Mouse (Mus musculus) cerebellum, adult (tissue): ENCODE results near the gene D5Ertd579e.
"Not testable (repeated sequence)": the region's sequence is repeated elsewhere in the genome, so short reads cannot be mapped to it uniquely, and the experiment has no call there.

ENCODE experiments used
- ATAC-seq: cut with Nextera tagmentation; 2 replicates; pipeline ENCODE4 v1.9.2; 2017; ENCODE audit warnings: mild to moderate bottlenecking, moderate library complexity, mixed read lengths; ENCODE audit not compliant: insufficient number of reproducible peaks, low FRiP score, low TSS enrichment

D5Ertd579e gene

DNA sequence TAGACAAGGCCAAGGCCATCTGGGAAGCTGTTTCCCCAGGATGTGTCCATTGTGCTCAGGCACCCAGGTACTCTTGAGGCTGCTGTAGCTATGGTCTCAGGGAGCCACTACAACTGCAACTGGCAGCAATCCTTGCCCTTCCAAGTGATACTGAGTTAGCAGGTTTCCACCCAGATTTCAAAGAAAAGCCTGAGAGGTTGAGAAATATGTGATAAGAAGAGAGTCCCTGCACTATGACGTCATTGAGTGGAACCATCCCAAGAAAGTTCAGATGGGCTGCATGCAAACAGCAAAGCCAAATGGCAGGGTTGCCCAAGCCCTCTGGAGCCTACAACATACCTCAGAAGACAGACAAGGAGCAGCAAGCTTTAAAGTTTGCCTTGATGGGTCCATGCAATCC is 4.4 kb downstream of the D5Ertd579e start:
- ATAC-seq, result no peak

DNA sequence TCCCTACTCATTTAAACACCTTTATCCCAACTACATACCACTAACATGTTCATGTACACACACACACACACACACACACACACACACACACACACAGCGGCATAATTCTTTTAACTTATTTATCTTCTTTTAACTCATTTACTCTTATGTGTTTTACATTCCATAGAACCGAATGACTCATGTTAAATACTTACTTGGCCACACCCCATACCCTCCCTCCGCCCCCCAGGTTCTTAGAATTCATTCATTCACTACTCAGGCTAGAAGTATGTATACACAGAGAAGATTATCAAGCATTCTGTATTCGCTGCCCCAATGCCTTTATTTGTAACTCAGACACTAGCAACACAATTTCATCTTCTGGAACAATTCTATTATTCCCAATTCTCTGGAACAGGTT is 10.7 kb downstream of the D5Ertd579e start:
- ATAC-seq, result no peak

DNA sequence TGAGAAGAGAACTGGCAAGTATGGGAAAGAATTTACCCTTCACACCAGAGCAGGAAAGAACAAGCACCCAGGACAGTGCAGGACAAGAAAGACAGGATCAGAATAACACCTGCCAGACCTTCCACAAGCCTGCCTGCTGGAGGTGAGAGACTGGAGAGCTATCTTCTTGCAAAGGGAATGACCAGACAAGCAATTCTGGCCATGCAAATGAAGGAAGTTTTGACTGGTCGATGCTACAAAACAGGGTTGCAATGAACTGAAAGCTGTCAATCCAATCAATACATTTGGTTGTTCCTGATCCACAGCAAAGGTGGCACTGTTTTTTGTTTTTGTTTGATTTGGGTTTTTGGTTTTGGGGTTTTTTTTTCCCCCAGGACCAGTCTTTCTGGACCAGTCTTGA is 12.2 kb downstream of the D5Ertd579e start:
- no peak for ATAC-seq

DNA sequence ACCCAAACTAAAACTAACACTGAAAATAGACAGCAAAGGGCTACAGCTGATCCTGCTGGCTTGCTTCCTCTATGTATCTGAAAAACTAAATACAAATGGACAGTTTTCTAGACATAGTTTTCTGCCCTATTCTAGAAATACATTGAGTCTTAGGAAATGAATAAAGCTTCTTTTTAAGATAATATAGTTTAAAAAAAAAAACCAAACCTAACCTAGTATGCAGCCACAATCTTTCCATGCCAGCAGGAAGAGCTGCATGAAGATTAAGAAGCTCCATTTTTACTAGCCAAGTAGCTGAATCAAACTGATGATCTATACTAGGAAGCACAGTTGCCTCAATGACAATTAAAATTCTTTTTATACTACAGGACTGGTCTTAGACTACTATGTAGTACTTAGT is 14.6 kb downstream of the D5Ertd579e start:
- no peak for ATAC-seq

DNA sequence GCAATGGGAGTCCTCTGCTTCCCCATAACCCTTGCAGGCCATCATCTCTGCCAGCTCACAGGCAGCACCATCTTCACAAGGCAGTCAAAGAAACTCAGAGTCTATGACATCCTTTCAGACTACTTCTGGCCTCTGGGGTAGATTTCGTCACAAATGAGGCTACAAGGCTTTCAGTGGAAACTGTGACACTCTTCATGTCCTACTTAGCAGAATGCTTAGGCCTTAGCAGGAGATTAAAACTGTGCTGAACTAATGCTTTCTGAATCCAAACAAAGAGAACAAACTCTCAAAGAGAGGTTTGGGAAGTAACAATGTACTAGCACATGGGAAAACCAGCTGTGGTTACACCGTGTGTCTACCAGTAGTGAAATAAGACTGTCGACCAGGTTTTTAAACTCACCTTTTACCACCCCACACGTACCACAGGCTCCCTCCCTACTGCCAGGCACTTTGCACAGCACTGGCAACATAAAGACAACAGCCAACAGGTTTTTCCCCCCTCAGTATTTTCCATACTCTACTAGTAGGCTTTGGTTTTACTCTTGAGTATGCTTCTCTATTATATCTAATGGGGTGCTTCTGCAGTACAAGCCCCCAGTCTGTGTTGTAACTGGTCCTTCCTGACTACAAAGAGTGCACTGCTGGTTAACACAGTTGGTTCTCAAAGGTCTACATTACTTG is 15.8 kb downstream of the D5Ertd579e start:
- ATAC-seq, result no peak

DNA sequence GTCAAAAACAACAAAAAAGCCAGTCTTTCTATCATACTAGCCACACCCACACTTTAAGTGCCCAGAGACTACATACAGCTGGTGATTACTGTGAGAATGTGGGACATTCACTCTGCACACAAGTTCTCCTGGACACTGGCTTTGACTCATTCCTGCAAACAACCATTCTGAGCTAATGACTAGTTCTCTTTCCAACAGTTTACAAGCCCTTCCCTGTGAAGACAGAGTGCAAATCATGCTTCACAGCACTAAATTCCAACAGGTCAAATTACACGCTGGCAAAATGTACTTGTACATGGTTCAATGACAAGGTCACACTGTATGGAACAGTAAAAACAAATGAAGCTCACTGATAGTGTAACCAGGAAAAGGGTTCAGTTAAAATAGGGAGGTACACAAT is 17.0 kb downstream of the D5Ertd579e start:
- ATAC-seq, result no peak

DNA sequence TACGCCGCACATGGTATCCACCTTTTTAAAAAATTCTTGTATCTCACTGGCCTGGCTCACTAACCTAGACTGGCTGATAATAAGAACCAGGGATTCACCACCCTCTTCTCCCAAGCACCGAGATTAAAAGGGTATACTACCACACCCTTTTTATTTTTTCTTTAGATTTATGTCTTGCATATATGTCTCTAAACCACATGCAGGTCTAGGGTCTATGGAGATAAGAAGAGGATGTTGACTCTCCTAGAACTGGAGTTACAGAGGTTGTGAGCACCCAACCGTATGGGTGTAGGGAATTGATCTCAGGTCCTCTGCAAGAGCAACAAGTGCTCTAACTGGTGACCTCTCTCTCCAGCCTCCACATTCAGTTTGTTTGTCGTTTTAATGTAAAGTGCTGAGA is 17.9 kb downstream of the D5Ertd579e start:
- no peak for ATAC-seq

DNA sequence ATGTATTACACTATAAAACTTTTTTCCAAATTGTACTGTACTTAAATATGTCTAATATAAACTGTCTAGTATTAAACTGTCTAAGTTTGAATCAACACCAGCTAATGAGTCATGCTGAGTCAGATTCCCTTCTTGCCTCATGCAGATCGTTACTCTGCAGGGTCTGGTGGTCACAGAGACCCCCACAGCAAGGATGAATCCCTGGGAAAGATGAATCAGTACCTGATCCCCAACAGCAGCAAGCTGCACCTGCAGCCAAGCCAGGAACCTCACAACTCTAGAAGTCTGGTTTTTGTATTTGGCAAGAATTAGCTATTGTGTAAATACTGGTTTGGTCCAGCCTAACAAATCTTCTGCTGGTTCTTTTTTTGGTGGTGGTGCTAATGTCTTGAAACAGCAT is 20.4 kb downstream of the D5Ertd579e start:
- no peak for ATAC-seq

DNA sequence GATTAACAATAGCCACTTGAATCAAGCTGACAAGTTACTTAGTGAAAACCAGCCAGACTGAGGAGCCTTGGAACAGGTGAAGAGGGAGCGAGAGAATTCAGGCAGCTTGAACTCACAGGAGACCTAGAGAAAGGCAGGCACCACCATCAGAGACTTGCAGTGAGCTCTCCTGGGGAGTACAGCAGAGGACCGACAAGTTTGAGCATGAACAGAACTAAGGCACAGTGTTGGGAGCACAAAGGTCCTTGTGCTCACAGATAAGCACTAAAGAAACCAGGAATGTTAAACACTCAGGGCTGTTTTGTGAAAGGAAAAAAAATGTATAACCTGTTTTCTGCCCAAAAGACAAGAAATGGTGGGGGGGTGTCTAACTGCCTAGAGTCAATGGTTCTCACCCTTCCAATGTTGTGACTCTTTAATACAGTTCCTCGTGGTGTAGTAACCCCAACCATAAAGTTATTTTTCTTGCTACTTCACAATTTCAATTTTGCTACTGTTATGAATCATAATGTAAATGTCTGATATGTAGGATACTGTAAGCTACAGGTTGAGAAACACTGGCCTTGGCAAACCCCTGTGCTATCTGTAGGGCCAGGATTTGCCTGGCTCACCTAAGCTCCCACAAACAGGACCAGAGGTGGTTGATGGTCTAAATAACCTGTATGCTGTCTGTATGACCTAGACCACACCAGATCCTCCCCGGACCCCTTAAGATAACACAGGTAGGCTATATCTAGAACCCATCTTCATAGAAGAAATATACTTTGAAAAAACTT is 21.0 kb downstream of the D5Ertd579e start:
- no peak for ATAC-seq

DNA sequence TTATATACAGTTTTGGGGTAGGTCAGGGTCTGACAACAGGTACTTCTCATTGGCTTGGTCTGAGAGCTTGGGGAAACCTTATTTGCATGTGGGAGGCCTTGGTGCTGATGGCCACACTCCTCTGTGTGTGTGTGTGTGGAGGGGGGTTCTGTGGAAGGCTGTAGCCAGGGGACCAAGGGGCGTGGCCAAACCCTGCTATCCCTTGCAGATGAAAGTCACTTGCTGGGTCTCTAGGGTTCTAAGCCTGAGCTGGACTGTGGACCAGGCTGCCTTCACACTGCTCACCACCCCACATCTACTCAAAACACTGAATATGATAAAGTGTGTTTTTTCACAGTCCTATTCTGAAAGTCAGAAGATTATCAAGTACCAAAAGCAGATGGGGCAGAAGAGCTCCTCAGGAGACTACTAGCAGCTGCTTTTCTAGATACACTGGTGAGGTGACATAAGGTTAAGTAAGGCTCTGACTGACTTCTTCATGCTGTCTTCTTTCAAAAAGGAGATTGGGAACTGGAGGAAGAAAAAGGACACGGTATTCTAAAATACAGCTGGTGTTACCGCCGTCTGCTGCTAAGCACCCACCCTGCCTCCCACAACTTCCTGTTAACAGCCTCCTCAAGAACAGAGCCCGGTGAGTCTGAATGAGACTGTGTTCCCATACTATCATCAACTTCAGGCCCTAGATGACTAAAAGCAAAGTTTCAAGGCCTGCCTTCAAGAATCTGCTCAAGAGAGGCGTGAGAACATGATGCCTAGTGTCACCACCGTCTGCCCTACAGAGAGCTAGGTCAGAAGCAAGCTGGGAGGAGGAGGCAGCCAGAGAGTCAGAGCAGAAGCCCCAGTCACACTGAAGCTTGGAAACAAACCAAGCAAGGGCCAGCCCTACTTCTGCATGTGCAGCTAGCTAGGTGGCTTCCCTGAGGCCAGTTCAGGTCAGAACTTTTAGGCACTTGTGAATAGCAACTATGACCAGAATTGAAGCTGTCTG is 26.5 kb downstream of the D5Ertd579e start:
- ATAC-seq, result no peak

DNA sequence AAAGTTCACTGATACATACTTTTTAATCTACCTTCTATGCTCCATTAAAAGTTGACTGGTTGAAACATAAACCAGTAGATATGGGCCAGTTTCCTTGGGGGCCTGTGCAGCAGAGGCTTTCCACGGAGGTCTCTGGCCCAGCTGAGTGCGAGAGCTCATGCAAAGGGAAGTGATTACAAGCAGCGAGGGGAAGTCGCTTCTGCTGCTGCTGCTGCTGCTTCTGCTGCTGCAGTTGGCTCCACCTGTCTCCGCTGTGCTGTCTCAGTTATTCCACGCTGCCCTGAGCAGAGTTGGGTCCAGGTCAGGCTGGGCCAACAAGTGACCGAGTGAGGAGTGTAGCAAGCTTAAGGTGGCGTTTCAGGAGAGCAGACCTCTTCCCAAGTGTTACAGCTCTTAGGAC is 27.3 kb downstream of the D5Ertd579e start:
- ATAC-seq, result no peak

DNA sequence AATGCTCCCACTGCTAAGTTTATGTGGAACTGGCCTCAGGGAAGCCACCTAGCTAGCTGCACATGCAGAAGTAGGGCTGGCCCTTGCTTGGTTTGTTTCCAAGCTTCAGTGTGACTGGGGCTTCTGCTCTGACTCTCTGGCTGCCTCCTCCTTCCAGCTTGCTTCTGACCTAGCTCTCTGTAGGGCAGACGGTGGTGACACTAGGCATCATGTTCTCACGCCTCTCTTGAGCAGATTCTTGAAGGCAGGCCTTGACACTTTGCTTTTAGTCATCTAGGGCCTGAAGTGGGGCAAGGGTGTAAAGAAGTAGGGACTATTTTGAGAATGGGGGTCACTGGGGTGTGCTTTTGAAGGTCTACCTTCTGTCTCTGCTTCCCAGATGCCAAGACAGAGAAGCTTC is 27.8 kb downstream of the D5Ertd579e start:
- ATAC-seq, result not testable (repeated sequence)

DNA sequence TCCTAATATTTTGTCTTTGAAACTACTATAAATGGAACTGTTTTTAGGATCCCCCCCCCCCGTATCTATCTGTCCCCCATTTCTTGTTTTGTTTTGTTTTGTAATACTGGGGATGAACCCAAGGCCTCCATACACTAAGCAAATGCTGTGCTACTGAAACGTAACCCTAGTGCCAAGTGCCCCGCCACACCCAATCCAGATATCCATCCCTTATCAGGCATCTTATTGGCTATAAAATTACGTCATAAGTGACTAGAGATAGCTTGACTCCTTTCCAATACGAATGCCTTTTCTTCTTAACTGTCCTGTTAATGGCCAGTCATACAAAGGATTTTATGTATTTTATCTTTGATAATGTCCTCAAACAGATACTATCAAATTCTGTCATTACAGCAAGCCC is 28.7 kb downstream of the D5Ertd579e start:
- no peak for ATAC-seq

DNA sequence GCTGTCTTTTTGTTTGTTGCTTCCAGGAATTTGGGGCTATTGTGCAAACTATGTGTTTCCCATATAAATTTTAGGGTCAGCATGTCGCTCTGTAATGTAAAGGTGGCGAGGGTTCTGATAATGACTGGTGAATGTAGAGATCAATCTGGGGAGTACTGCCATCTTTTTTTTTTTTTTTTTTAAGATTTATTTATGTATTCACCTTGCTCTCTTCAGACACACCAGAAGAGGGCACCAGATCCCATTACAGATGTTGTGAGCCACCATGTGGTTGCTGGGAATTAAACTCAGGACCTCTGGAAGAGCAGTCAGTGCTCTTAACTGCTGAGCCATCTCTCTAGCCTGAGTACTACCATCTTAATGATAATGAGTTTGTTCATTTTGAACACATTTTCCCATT is 29.1 kb downstream of the D5Ertd579e start:
- ATAC-seq, result not testable (repeated sequence)

DNA sequence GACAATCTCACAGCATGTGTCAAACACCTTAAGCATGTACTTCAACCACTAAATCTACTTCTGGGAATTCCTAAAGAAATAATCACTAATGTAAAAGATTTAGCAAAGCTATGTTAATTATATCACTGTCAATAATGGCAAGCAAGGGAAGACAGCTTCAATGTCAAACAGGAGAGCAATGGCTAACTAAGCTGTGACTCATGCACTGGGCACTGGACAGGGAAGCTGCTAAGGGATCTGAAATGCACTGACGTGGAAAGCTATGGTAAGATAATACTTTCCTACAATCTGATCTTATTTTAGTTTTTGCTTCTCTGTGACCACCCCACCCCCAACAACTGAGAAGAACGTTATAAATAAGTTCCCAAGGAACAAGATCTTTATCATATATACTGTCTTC is 32.5 kb downstream of the D5Ertd579e start:
- ATAC-seq, result no peak

DNA sequence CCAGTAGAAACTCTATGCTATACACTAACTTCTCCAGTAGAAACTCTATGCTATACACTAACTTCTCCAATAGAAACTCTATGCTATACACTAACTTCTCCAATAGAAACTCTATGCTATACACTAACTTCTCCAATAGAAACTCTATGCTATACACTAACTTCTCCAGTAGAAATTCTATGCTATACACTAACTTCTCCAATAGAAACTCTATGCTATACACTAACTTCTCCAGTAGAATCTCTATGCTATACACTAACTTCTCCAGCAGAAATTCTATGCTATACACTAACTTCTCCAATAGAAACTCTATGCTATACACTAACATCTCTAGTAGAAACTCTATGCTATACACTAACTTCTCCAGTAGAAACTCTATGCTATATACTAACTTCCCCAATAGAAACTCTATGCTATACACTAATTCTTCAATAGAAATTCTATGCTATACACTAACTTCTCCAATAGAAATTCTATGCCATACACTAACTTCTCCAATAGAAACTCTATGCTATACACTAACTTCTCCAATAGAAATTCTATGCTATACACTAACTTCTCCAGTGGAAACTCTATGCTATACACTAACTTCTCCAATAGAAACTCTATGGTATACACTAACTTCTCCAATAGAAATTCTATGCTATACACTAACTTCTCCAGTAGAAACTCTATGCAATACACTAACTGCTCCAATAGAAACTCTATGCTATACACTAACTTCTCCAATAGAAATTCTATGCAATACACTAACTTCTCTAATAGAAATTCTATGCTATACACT is 34.7 kb downstream of the D5Ertd579e start:
- not testable (repeated sequence) for ATAC-seq

DNA sequence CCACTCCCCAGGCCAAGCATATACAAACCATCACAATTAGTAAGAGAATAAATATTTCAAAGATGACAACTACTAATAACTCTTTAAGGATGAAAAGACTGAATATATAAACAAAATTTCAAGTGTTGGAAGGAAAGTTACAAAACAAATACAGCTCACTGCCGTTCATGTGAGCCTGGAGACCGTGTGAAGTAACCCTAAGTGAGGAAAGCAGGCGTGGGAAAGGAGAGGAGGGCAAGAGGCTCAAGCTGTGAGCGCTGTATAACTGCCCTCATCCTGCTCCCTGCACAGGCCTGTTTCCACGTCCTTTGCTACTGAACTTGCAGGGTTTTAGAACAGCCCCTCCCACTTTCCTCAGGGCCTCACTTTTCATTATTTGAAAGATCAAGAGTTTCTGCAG is 70.2 kb downstream of the D5Ertd579e start:
- ATAC-seq, result no peak

DNA sequence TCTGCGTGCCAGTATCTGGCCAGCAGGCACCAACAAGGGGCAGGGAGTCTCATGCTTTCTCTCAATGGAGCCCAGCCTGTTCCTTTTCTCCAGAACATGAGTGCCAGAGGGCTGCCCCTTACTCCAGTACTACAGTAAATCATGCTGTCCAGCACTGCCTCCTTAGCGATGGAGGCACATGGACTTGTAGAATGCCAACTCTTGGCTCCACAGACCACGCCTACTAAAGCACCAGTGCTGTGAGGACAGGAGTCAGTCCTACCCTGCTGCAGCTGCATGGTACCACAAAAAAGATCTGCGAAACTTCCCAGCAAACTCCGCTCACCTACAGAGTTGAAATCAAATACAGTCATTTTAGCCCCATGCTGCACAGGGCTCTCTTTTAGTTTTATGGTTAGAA is 72.2 kb downstream of the D5Ertd579e start:
- no peak for ATAC-seq

DNA sequence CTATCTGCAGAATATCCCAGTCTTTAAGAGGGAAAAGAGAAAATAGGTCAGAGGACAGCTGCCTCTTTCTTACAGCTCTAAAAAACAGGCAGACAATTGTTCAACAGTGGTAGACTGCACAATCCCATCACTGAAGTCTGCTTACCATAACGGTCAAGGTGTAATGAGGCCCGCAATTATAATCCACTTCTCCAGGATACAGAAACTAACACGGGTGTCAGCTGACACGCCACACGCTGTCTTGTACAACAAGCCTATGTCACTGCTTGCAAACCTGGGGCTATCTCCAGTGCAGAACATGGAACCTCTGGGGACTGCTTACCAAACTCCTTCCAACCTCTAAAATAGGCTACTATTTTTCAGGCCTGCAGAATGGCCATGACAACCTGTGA is 74.8 kb downstream of the D5Ertd579e start:
- no peak for ATAC-seq

DNA sequence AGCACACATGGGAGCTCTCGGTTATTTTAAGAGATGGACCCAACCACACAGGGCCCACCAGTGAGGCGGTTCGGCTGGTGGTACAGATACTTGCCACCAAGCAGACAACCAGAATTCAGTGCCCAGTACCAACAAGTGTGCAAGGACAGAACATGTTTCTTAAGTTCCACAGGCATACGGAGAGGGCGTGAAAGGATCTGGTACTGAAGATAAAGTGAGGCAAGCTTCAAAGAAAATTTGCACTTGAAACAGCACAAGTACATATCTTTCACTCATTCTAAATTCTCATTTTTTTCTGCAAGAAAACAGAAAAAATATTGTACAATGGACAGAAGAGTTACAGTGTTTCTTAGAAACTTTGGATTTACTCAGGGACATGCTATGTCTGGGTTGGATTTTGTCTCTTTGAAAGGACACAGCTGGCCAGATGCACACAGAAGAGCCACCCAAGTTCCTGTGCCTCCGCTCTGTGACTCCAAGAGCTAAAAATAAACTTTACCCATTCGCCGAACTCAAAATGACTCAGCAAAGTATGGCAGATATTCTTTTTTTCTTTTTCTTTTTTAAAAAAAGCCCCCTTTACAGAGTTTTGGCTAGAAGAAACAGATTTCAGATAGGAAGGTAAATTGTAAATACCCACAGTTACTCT is 75.3 kb downstream of the D5Ertd579e start:
- no peak for ATAC-seq
